Mouse (Mus musculus): ENCODE measurements around the gene Psmg1. TPM values are rescaled to one million over a fixed set of nuclear protein-coding genes. Genes with fewer than 3 reads are reported as not detected.

The Psmg1 gene
- total and polyA plus RNA-seq, 2 experiments, result 23.8 to 39.2 TPM

- peak; percentile 72 for DNase-seq (ENCODE audit: extremely low read depth, low read depth, low spot score)
- Histone ChIP-seq H3K27ac (replicated peaks; ENCODE audit: insufficient read depth, low read depth, low read length) (no peak overlapping the region), H3K4me1 (ENCODE audit: control insufficient read depth, insufficient read depth, low read length) (no peaks in the 10 kb centered on the region), H3K79me2 (ENCODE audit: control insufficient read depth, insufficient read depth, low read length) (no peaks in the 10 kb centered on the region), H3K4me3 (ENCODE audit: insufficient read depth, low read depth, low read length) (no peak overlapping the region), H3K9ac (ENCODE audit: low read depth, low read length) (no peak overlapping the region), H3K36me3 (ENCODE audit: control insufficient read depth, insufficient read depth, low read length) (no peaks in the 10 kb centered on the region), H3K27me3 (ENCODE audit: control insufficient read depth, insufficient read depth, low read length) (no peaks in the 10 kb centered on the region)
- TF ChIP-seq POLR2A (IDR thresholded peaks at IDR 0.05; ENCODE audit: extremely low read depth, insufficient read depth, low read length) (no peak), CTCF (IDR thresholded peaks at IDR 0.05; ENCODE audit: low read depth, low read length) (peak; percentile 84)
- WGBS, result 26% methylated on average over 20 of the region's 20 CpGs
Measured at GRCm38 (mm10) chr16:95945389-95946311, 45.1 kb downstream of the Psmg1 start.

GRCm38 (mm10) chr16:95943186-95943585, 47.6 kb downstream of the Psmg1 start:
- Histone ChIP-seq H3K36me3 (ENCODE audit: control insufficient read depth, insufficient read depth, low read length) (no peaks in the 10 kb centered on the region), H3K79me2 (ENCODE audit: control insufficient read depth, insufficient read depth, low read length) (no peaks in the 10 kb centered on the region), H3K9ac (ENCODE audit: low read depth, low read length) (no peak overlapping the region), H3K27me3 (ENCODE audit: control insufficient read depth, insufficient read depth, low read length) (no peaks in the 10 kb centered on the region), H3K4me1 (ENCODE audit: control insufficient read depth, insufficient read depth, low read length) (no peaks in the 10 kb centered on the region), H3K4me3 (ENCODE audit: insufficient read depth, low read depth, low read length) (no peak overlapping the region), H3K27ac (replicated peaks; ENCODE audit: insufficient read depth, low read depth, low read length) (no peak overlapping the region)
- 97% methylated on average over 6 of the region's 6 CpGs for WGBS
- TF ChIP-seq POLR2A (IDR thresholded peaks at IDR 0.05; ENCODE audit: extremely low read depth, insufficient read depth, low read length) (no peak), CTCF (IDR thresholded peaks at IDR 0.05; ENCODE audit: low read depth, low read length) (no peak)
- DNase-seq (ENCODE audit: extremely low read depth, low read depth, low spot score), result no peak

- WGBS, result 92% methylated on average over 5 of the region's 5 CpGs
Measured at GRCm38 (mm10) chr16:95941575-95941974, 49.2 kb downstream of the Psmg1 start.

GRCm38 (mm10) chr16:95935495-95935961, 55.2 kb downstream of the Psmg1 start:
- no peak overlapping the region for H3K27ac ChIP-seq (replicated peaks; ENCODE audit: insufficient read depth, low read depth, low read length)
- WGBS, result 70% methylated on average over 6 of the region's 6 CpGs
- H3K9ac ChIP-seq (ENCODE audit: low read depth, low read length), result no peak overlapping the region
- no peaks in the 10 kb centered on the region for H3K79me2 ChIP-seq (ENCODE audit: control insufficient read depth, insufficient read depth, low read length)
- TF ChIP-seq POLR2A (IDR thresholded peaks at IDR 0.05; ENCODE audit: extremely low read depth, insufficient read depth, low read length), result no peak
- no peak for TF ChIP-seq CTCF (IDR thresholded peaks at IDR 0.05; ENCODE audit: low read depth, low read length)
- no peak overlapping the region for H3K4me3 ChIP-seq (ENCODE audit: insufficient read depth, low read depth, low read length)
- no peaks in the 10 kb centered on the region for H3K36me3 ChIP-seq (ENCODE audit: control insufficient read depth, insufficient read depth, low read length)
- H3K4me1 ChIP-seq (ENCODE audit: control insufficient read depth, insufficient read depth, low read length), result no peaks in the 10 kb centered on the region
- no peaks in the 10 kb centered on the region for H3K27me3 ChIP-seq (ENCODE audit: control insufficient read depth, insufficient read depth, low read length)
- no peak for DNase-seq (ENCODE audit: extremely low read depth, low read depth, low spot score)

More at GRCm38 (mm10) chr16:95941575-95941974, 49.2 kb downstream of the Psmg1 start:
- no peaks in the 10 kb centered on the region for H3K36me3 ChIP-seq (ENCODE audit: control insufficient read depth, insufficient read depth, low read length)
- H3K27me3 ChIP-seq (ENCODE audit: control insufficient read depth, insufficient read depth, low read length), result no peaks in the 10 kb centered on the region
- H3K79me2 ChIP-seq (ENCODE audit: control insufficient read depth, insufficient read depth, low read length), result no peaks in the 10 kb centered on the region
- H3K9ac ChIP-seq (ENCODE audit: low read depth, low read length), result no peak overlapping the region
- no peak for TF ChIP-seq CTCF (IDR thresholded peaks at IDR 0.05; ENCODE audit: low read depth, low read length)
- TF ChIP-seq POLR2A (IDR thresholded peaks at IDR 0.05; ENCODE audit: extremely low read depth, insufficient read depth, low read length), result no peak
- no peak overlapping the region for H3K27ac ChIP-seq (replicated peaks; ENCODE audit: insufficient read depth, low read depth, low read length)
- no peak for DNase-seq (ENCODE audit: extremely low read depth, low read depth, low spot score)
- H3K4me3 ChIP-seq (ENCODE audit: insufficient read depth, low read depth, low read length), result no peak overlapping the region
- H3K4me1 ChIP-seq (ENCODE audit: control insufficient read depth, insufficient read depth, low read length), result no peaks in the 10 kb centered on the region

- H3K27ac ChIP-seq (replicated peaks; ENCODE audit: insufficient read depth, low read depth, low read length), result no peak overlapping the region
- no peaks in the 10 kb centered on the region for H3K36me3 ChIP-seq (ENCODE audit: control insufficient read depth, insufficient read depth, low read length)
- H3K4me1 ChIP-seq (ENCODE audit: control insufficient read depth, insufficient read depth, low read length), result peaks cover 5% of the 10 kb centered on the region
- no peaks in the 10 kb centered on the region for H3K79me2 ChIP-seq (ENCODE audit: control insufficient read depth, insufficient read depth, low read length)
- no peaks in the 10 kb centered on the region for H3K27me3 ChIP-seq (ENCODE audit: control insufficient read depth, insufficient read depth, low read length)
- TF ChIP-seq POLR2A (IDR thresholded peaks at IDR 0.05; ENCODE audit: extremely low read depth, insufficient read depth, low read length), result no peak
- TF ChIP-seq CTCF (IDR thresholded peaks at IDR 0.05; ENCODE audit: low read depth, low read length), result no peak
- WGBS, result 71% methylated on average over 6 of the region's 6 CpGs
- no peak overlapping the region for H3K9ac ChIP-seq (ENCODE audit: low read depth, low read length)
- no peak for DNase-seq (ENCODE audit: extremely low read depth, low read depth, low spot score)
- no peak overlapping the region for H3K4me3 ChIP-seq (ENCODE audit: insufficient read depth, low read depth, low read length)
Measured at GRCm38 (mm10) chr16:95932860-95933259, 57.9 kb downstream of the Psmg1 start.

- H3K4me1 ChIP-seq (ENCODE audit: control insufficient read depth, insufficient read depth, low read length), result peaks cover 5% of the 10 kb centered on the region
- no peak overlapping the region for H3K4me3 ChIP-seq (ENCODE audit: insufficient read depth, low read depth, low read length)
- H3K36me3 ChIP-seq (ENCODE audit: control insufficient read depth, insufficient read depth, low read length), result no peaks in the 10 kb centered on the region
- H3K79me2 ChIP-seq (ENCODE audit: control insufficient read depth, insufficient read depth, low read length), result no peaks in the 10 kb centered on the region
- peak; percentile 47 for DNase-seq (ENCODE audit: extremely low read depth, low read depth, low spot score)
- H3K27ac ChIP-seq (replicated peaks; ENCODE audit: insufficient read depth, low read depth, low read length), result no peak overlapping the region
- 83% methylated on average over 12 of the region's 12 CpGs for WGBS
- H3K27me3 ChIP-seq (ENCODE audit: control insufficient read depth, insufficient read depth, low read length), result no peaks in the 10 kb centered on the region
- no peak overlapping the region for H3K9ac ChIP-seq (ENCODE audit: low read depth, low read length)
- TF ChIP-seq CTCF (IDR thresholded peaks at IDR 0.05; ENCODE audit: low read depth, low read length) (no peak), POLR2A (IDR thresholded peaks at IDR 0.05; ENCODE audit: extremely low read depth, insufficient read depth, low read length) (no peak)
Measured at GRCm38 (mm10) chr16:95931509-95931908, 59.3 kb downstream of the Psmg1 start.

Other genes starting within 250 kb of the Psmg1 start
- 56.3 and 59.8 TPM in 2 replicates for gene Brwd1, start 91.6 kb upstream of the Psmg1 start, total RNA-seq (2014; rRNA removed)
- gene Brwd1, start 91.6 kb upstream of the Psmg1 start, polyA plus RNA-seq (2012; rRNA removed), result 9.9 and 12.3 TPM in 2 replicates
- 43.9 and 48.3 TPM in 2 replicates for gene Hmgn1, start 136.8 kb upstream of the Psmg1 start, total RNA-seq (2014; rRNA removed)
- gene Hmgn1, start 136.8 kb upstream of the Psmg1 start, polyA plus RNA-seq (2012; rRNA removed), result 11.4 and 15.0 TPM in 2 replicates
- 4.6 and 7.4 TPM in 2 replicates for gene Wrb, start 154.4 kb upstream of the Psmg1 start, total RNA-seq (2014; rRNA removed)
- 14.0 and 17.5 TPM in 2 replicates for gene Wrb, start 154.4 kb upstream of the Psmg1 start, polyA plus RNA-seq (2012; rRNA removed)
- 0.07 and 0.09 TPM in 2 replicates for gene Lca5l, start 201.3 kb upstream of the Psmg1 start, total RNA-seq (2014; rRNA removed)
- gene Lca5l, start 201.3 kb upstream of the Psmg1 start, polyA plus RNA-seq (2012; rRNA removed), result not detected in 2 replicates
- 0.55 and 0.60 TPM in 2 replicates for gene Sh3bgr, start 209.5 kb upstream of the Psmg1 start, total RNA-seq (2014; rRNA removed)
- gene Sh3bgr, start 209.5 kb upstream of the Psmg1 start, polyA plus RNA-seq (2012; rRNA removed), result 0.36 TPM in 1 of 2 replicates, not detected in the other
- not detected in 2 replicates for gene B3galt5, start 244.8 kb upstream of the Psmg1 start, total RNA-seq (2014; rRNA removed)
- gene B3galt5, start 244.8 kb upstream of the Psmg1 start, polyA plus RNA-seq (2012; rRNA removed), result 0.05 and 0.09 TPM in 2 replicates

All from liver, adult 2 months (tissue).